Mouse (Mus musculus): ENCODE results near the gene Carmil1. TPM values are rescaled to one million over a fixed set of nuclear protein-coding genes. Genes with fewer than 3 reads are reported as not detected.

Gene Carmil1
- polyA plus RNA-seq, 1 experiment from 2014 or later, result 43.5 TPM

GRCm38 (mm10) chr13:24257809-24258208 lies 22.8 kb downstream of the Carmil1 start:
- ATAC-seq (ENCODE audit: insufficient number of reproducible peaks, insufficient read depth, low FRiP score, low TSS enrichment, low read depth), result no peak
- Histone ChIP-seq H3K9me3 (no peaks in the 10 kb centered on the region), H3K27me3 (no peaks in the 10 kb centered on the region), H3K27ac (no peak overlapping the region), H3K9ac (replicated peaks) (no peak overlapping the region), H3K36me3 (no peaks in the 10 kb centered on the region), H3K4me1 (replicated peaks) (no peaks in the 10 kb centered on the region), H3K4me3 (replicated peaks) (no peak overlapping the region), H3K4me2 (no peak overlapping the region)
- WGBS, result 81% methylated on average over 6 of the region's 6 CpGs

- H3K4me2 ChIP-seq, result no peak overlapping the region
- H3K4me1 ChIP-seq (replicated peaks), result no peaks in the 10 kb centered on the region
- no peak overlapping the region for H3K4me3 ChIP-seq (replicated peaks)
- 30% methylated on average over 2 of the region's 2 CpGs for WGBS
- no peaks in the 10 kb centered on the region for H3K27me3 ChIP-seq
- H3K27ac ChIP-seq, result no peak overlapping the region
- H3K9me3 ChIP-seq, result no peaks in the 10 kb centered on the region
- no peak overlapping the region for H3K9ac ChIP-seq (replicated peaks)
- H3K36me3 ChIP-seq, result no peaks in the 10 kb centered on the region
- ATAC-seq (ENCODE audit: insufficient number of reproducible peaks, insufficient read depth, low FRiP score, low TSS enrichment, low read depth), result no peak
Measured at GRCm38 (mm10) chr13:24253989-24254388, 26.6 kb downstream of the Carmil1 start.

- no peak for ATAC-seq (ENCODE audit: insufficient number of reproducible peaks, insufficient read depth, low FRiP score, low TSS enrichment, low read depth)
- Histone ChIP-seq H3K27me3 (no peaks in the 10 kb centered on the region), H3K27ac (no peak overlapping the region), H3K9me3 (no peaks in the 10 kb centered on the region), H3K9ac (replicated peaks) (no peak overlapping the region), H3K36me3 (no peaks in the 10 kb centered on the region), H3K4me2 (no peak overlapping the region), H3K4me3 (replicated peaks) (no peak overlapping the region), H3K4me1 (replicated peaks) (no peaks in the 10 kb centered on the region)
- WGBS, result 89% methylated on average over 3 of the region's 3 CpGs
Measured at GRCm38 (mm10) chr13:24253551-24253950, 27.0 kb downstream of the Carmil1 start.

- Histone ChIP-seq H3K4me3 (replicated peaks) (no peak overlapping the region), H3K9ac (replicated peaks) (no peak overlapping the region), H3K4me2 (no peak overlapping the region), H3K4me1 (replicated peaks) (no peaks in the 10 kb centered on the region), H3K36me3 (no peaks in the 10 kb centered on the region), H3K27ac (no peak overlapping the region), H3K9me3 (no peaks in the 10 kb centered on the region), H3K27me3 (no peaks in the 10 kb centered on the region)
- no peak for ATAC-seq (ENCODE audit: insufficient number of reproducible peaks, insufficient read depth, low FRiP score, low TSS enrichment, low read depth)
- WGBS, result 91% methylated on average over 7 of the region's 7 CpGs
Measured at GRCm38 (mm10) chr13:24251236-24251635, 29.4 kb downstream of the Carmil1 start.

GRCm38 (mm10) chr13:24247928-24248327 lies 32.7 kb downstream of the Carmil1 start:
- no peak overlapping the region for H3K9ac ChIP-seq (replicated peaks)
- ATAC-seq (ENCODE audit: insufficient number of reproducible peaks, insufficient read depth, low FRiP score, low TSS enrichment, low read depth), result no peak
- WGBS, result 84% methylated on average over 5 of the region's 5 CpGs
- no peak overlapping the region for H3K4me2 ChIP-seq
- H3K4me3 ChIP-seq (replicated peaks), result no peak overlapping the region
- H3K36me3 ChIP-seq, result no peaks in the 10 kb centered on the region
- no peaks in the 10 kb centered on the region for H3K9me3 ChIP-seq
- H3K27me3 ChIP-seq, result no peaks in the 10 kb centered on the region
- peaks cover 2% of the 10 kb centered on the region for H3K4me1 ChIP-seq (replicated peaks)
- 0 out of 2 replicates have a peak overlapping the region, but pooled peaks have one; percentile 17 for H3K27ac ChIP-seq

- Histone ChIP-seq H3K4me3 (replicated peaks) (no peak overlapping the region), H3K36me3 (no peaks in the 10 kb centered on the region), H3K27ac (no peak overlapping the region), H3K9ac (replicated peaks) (no peak overlapping the region), H3K4me1 (replicated peaks) (peaks cover 6% of the 10 kb centered on the region), H3K9me3 (no peaks in the 10 kb centered on the region), H3K27me3 (no peaks in the 10 kb centered on the region), H3K4me2 (no peak overlapping the region)
- 70% methylated on average over 3 of the region's 3 CpGs for WGBS
- no peak for ATAC-seq (ENCODE audit: insufficient number of reproducible peaks, insufficient read depth, low FRiP score, low TSS enrichment, low read depth)
Measured at GRCm38 (mm10) chr13:24247441-24247840, 33.2 kb downstream of the Carmil1 start.

- ATAC-seq (ENCODE audit: insufficient number of reproducible peaks, insufficient read depth, low FRiP score, low TSS enrichment, low read depth), result no peak
- peaks cover 12% of the 10 kb centered on the region for H3K4me1 ChIP-seq (replicated peaks)
- WGBS, result 88% methylated on average over 6 of the region's 6 CpGs
- H3K27ac ChIP-seq, result no peak overlapping the region
- no peak overlapping the region for H3K4me3 ChIP-seq (replicated peaks)
- H3K4me2 ChIP-seq, result no peak overlapping the region
- no peaks in the 10 kb centered on the region for H3K9me3 ChIP-seq
- H3K9ac ChIP-seq (replicated peaks), result no peak overlapping the region
- no peaks in the 10 kb centered on the region for H3K27me3 ChIP-seq
- H3K36me3 ChIP-seq, result no peaks in the 10 kb centered on the region
Measured at GRCm38 (mm10) chr13:24246266-24246665, 34.3 kb downstream of the Carmil1 start.

- WGBS, result 65% methylated on average over 11 of the region's 11 CpGs
- no peaks in the 10 kb centered on the region for H3K27me3 ChIP-seq
- H3K4me1 ChIP-seq (replicated peaks), result peaks cover 15% of the 10 kb centered on the region
- no peaks in the 10 kb centered on the region for H3K9me3 ChIP-seq
- H3K4me2 ChIP-seq, result no peak overlapping the region
- H3K36me3 ChIP-seq, result no peaks in the 10 kb centered on the region
- H3K27ac ChIP-seq, result no peak overlapping the region
- ATAC-seq (ENCODE audit: insufficient number of reproducible peaks, insufficient read depth, low FRiP score, low TSS enrichment, low read depth), result no peak
- no peak overlapping the region for H3K9ac ChIP-seq (replicated peaks)
- H3K4me3 ChIP-seq (replicated peaks), result no peak overlapping the region
Measured at GRCm38 (mm10) chr13:24244613-24245012, 36.0 kb downstream of the Carmil1 start.

- H3K9me3 ChIP-seq, result no peaks in the 10 kb centered on the region
- H3K9ac ChIP-seq (replicated peaks), result no peak overlapping the region
- no peak overlapping the region for H3K27ac ChIP-seq
- H3K36me3 ChIP-seq, result no peaks in the 10 kb centered on the region
- H3K4me2 ChIP-seq, result no peak overlapping the region
- no peak overlapping the region for H3K4me3 ChIP-seq (replicated peaks)
- H3K27me3 ChIP-seq, result no peaks in the 10 kb centered on the region
- H3K4me1 ChIP-seq (replicated peaks), result peaks cover 15% of the 10 kb centered on the region
- WGBS, result 75% methylated on average over 4 of the region's 4 CpGs
- ATAC-seq (ENCODE audit: insufficient number of reproducible peaks, insufficient read depth, low FRiP score, low TSS enrichment, low read depth), result no peak
Measured at GRCm38 (mm10) chr13:24243964-24244363, 36.6 kb downstream of the Carmil1 start.

GRCm38 (mm10) chr13:24242429-24243106 lies 38.0 kb downstream of the Carmil1 start:
- ATAC-seq (ENCODE audit: insufficient number of reproducible peaks, insufficient read depth, low FRiP score, low TSS enrichment, low read depth), result no peak
- Histone ChIP-seq H3K27ac (no peak overlapping the region), H3K9me3 (no peaks in the 10 kb centered on the region), H3K4me2 (no peak overlapping the region), H3K4me1 (replicated peaks) (peaks cover 15% of the 10 kb centered on the region), H3K27me3 (no peaks in the 10 kb centered on the region), H3K9ac (replicated peaks) (no peak overlapping the region), H3K36me3 (no peaks in the 10 kb centered on the region), H3K4me3 (replicated peaks) (no peak overlapping the region)
- 64% methylated on average over 5 of the region's 5 CpGs for WGBS

- no peak overlapping the region for H3K4me3 ChIP-seq (replicated peaks)
- H3K9ac ChIP-seq (replicated peaks), result no peak overlapping the region
- H3K36me3 ChIP-seq, result no peaks in the 10 kb centered on the region
- H3K27me3 ChIP-seq, result no peaks in the 10 kb centered on the region
- no peak overlapping the region for H3K4me2 ChIP-seq
- ATAC-seq (ENCODE audit: insufficient number of reproducible peaks, insufficient read depth, low FRiP score, low TSS enrichment, low read depth), result no peak
- peaks cover 15% of the 10 kb centered on the region for H3K4me1 ChIP-seq (replicated peaks)
- H3K27ac ChIP-seq, result peak overlapping the region; percentile 32; the same call in 1 of the 2 replicates
- WGBS, result 57% methylated on average over 5 of the region's 5 CpGs
- H3K9me3 ChIP-seq, result no peaks in the 10 kb centered on the region
Measured at GRCm38 (mm10) chr13:24241201-24241600, 39.4 kb downstream of the Carmil1 start.

- 67% methylated on average over 4 of the region's 4 CpGs for WGBS
- ATAC-seq (ENCODE audit: insufficient number of reproducible peaks, insufficient read depth, low FRiP score, low TSS enrichment, low read depth), result no peak
- Histone ChIP-seq H3K27ac (peak overlapping the region; percentile 32; the same call in 1 of the 2 replicates), H3K9ac (replicated peaks) (no peak overlapping the region), H3K36me3 (no peaks in the 10 kb centered on the region), H3K4me1 (replicated peaks) (peaks cover 15% of the 10 kb centered on the region), H3K4me2 (no peak overlapping the region), H3K4me3 (replicated peaks) (no peak overlapping the region), H3K27me3 (no peaks in the 10 kb centered on the region), H3K9me3 (no peaks in the 10 kb centered on the region)
Measured at GRCm38 (mm10) chr13:24240430-24240829, 40.2 kb downstream of the Carmil1 start.
